9 mouse cellular contexts compared by ENCODE assay signal in the genomic region with DNA sequence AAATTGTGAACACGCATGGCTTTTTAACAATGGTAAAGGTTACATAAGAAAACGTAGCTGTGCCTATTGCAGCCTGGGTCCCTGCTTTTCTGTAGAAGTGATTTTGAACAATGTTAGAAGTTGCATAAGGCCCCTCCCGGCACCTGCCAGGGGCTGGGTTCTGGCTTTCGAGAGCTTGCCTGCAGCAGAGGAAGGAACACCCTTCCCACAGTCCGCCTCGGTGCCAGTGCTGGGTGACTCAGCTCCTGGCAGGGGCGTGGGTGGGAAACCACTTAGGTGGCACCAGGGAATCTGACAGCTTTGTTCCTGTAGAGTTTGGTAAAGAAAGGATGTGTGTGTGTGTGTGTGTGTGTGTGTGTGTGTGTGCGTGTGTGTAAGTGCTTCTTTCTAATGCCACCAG.
DNase-seq lines count a peak whose midpoint lies in the region; ATAC-seq and TF ChIP-seq lines count a peak whose summit lies in the region.
"Had no signal": no experiment of that assay in that cellular context is flagged by ENCODE, and none has a peak within 500 bp of the region (broad histone marks: within the 10 kb centered on the region; RNA-seq: fewer than 3 reads in every experiment).

No protein-coding gene starts in this region.

- no peaks in the 10 kb centered on the region for H3K9me3 ChIP-seq in midbrain, embryonic 11.5 days (ENCODE audit: control insufficient read depth, low read length)
- no peaks in the 10 kb centered on the region for H3K9me3 ChIP-seq in midbrain, embryonic 14.5 days (ENCODE audit: control insufficient read depth, low read length)
- H3K9me3 ChIP-seq: limb, embryonic 13.5 days had no signal

- TF ChIP-seq CTCF in lung, adult 2 months (IDR thresholded peaks at IDR 0.05; ENCODE audit: insufficient read depth, low read length), result no peak

- no peaks in the 10 kb centered on the region for H3K36me3 ChIP-seq in midbrain, embryonic 11.5 days (ENCODE audit: control insufficient read depth, insufficient read depth, low read length)
- H3K36me3 ChIP-seq in midbrain, embryonic 14.5 days (ENCODE audit: control insufficient read depth, insufficient read depth, low read length), result no peaks in the 10 kb centered on the region
- H3K36me3 ChIP-seq: limb, embryonic 13.5 days had no signal

- no peak overlapping the region for H3K4me3 ChIP-seq in lung, adult 2 months (replicated peaks; ENCODE audit: extremely low read depth, low read depth, low read length)
- no peak overlapping the region for H3K4me3 ChIP-seq in midbrain, embryonic 11.5 days (ENCODE audit: low read depth, low read length)
- H3K4me3 ChIP-seq in midbrain, embryonic 14.5 days (replicated peaks; ENCODE audit: low read depth, low read length), result no peak overlapping the region
- H3K4me3 ChIP-seq: limb, embryonic 13.5 days had no signal

- no peak for TF ChIP-seq POLR2A in lung, adult 2 months (IDR thresholded peaks at IDR 0.05; ENCODE audit: borderline replicate concordance, extremely low read depth, low read depth, low read length)

- no peak for ATAC-seq in midbrain, embryonic 11.5 days (ENCODE audit: low FRiP score)
- ATAC-seq in midbrain, embryonic 14.5 days (ENCODE audit: low FRiP score, low TSS enrichment), result no peak

- H3K27ac ChIP-seq in midbrain, embryonic 11.5 days (ENCODE audit: low read depth, low read length), result no peak overlapping the region
- no peak overlapping the region for H3K27ac ChIP-seq in midbrain, embryonic 14.5 days (replicated peaks; ENCODE audit: low read depth, low read length)
- H3K27ac ChIP-seq: limb, embryonic 13.5 days had no signal

- no peak overlapping the region for H3K4me2 ChIP-seq in midbrain, embryonic 11.5 days
- H3K4me2 ChIP-seq in midbrain, embryonic 14.5 days (ENCODE audit: low read length), result no peak overlapping the region
- H3K4me2 ChIP-seq: limb, embryonic 13.5 days had no signal

- no peak overlapping the region for H3K9ac ChIP-seq in midbrain, embryonic 11.5 days (ENCODE audit: low read length)
- no peak overlapping the region for H3K9ac ChIP-seq in midbrain, embryonic 14.5 days (replicated peaks; ENCODE audit: low read length)
- H3K9ac ChIP-seq: limb, embryonic 13.5 days had no signal

- peaks cover 11% of the 10 kb centered on the region; the same call in 1 of the 2 replicates for H3K4me1 ChIP-seq in lung, adult 2 months (ENCODE audit: control insufficient read depth, insufficient read depth, low read length)
- peaks cover 16% of the 10 kb centered on the region for H3K4me1 ChIP-seq in midbrain, embryonic 11.5 days (ENCODE audit: control insufficient read depth, insufficient read depth, low read length)
- peaks cover 10% of the 10 kb centered on the region for H3K4me1 ChIP-seq in midbrain, embryonic 14.5 days (ENCODE audit: control insufficient read depth, insufficient read depth, low read length)
- H3K4me1 ChIP-seq: limb, embryonic 13.5 days had no signal

- 39% methylated on average over 8 of the region's 8 CpGs for WGBS in lung, adult 2 months
- 80% methylated on average over 8 of the region's 8 CpGs for WGBS in midbrain, embryonic 11.5 days
- WGBS in midbrain, embryonic 14.5 days, result 76% methylated on average over 8 of the region's 8 CpGs

- H3K27me3 ChIP-seq in midbrain, embryonic 11.5 days (ENCODE audit: control insufficient read depth, insufficient read depth, low read length), result peaks cover 4% of the 10 kb centered on the region; the same call in 1 of the 2 replicates
- no peaks in the 10 kb centered on the region; the same call in 1 of the 2 replicates for H3K27me3 ChIP-seq in midbrain, embryonic 14.5 days (ENCODE audit: control insufficient read depth, insufficient read depth, low read length)
- H3K27me3 ChIP-seq: limb, embryonic 13.5 days had no signal

- DNase-seq in adrenal gland, adult 2 months, result peak; percentile 18
- DNase-seq in adrenal gland, adult 8-10 months, result no peak
- DNase-seq in right cerebral cortex, adult 18-20 months, result peak; percentile 97
- DNase-seq in right cerebral cortex, postnatal 4 days, result no peak
- DNase-seq in lung, adult 2 months, result peak; percentile 54
- no peak for DNase-seq in kidney, postnatal 36 days
- no peak for DNase-seq in midbrain, embryonic 11.5 days (ENCODE audit: low spot score, missing footprints)
- no peak for DNase-seq in midbrain, embryonic 14.5 days

Comparison
In these comparisons a context has a peak if more than half of its experiments do, and no peak if none do; other contexts are left out.
1. DNase-seq: peak in adrenal gland, adult 2 months (single experiment), right cerebral cortex, adult 18-20 months (single experiment) and lung, adult 2 months (single experiment); none in adrenal gland, adult 8-10 months (single experiment), right cerebral cortex, postnatal 4 days (single experiment), kidney, postnatal 36 days (0 of 2), midbrain, embryonic 11.5 days (single experiment) and midbrain, embryonic 14.5 days (single experiment).